Mouse (Mus musculus): ENCODE results near the gene Pomt1.

DNA sequence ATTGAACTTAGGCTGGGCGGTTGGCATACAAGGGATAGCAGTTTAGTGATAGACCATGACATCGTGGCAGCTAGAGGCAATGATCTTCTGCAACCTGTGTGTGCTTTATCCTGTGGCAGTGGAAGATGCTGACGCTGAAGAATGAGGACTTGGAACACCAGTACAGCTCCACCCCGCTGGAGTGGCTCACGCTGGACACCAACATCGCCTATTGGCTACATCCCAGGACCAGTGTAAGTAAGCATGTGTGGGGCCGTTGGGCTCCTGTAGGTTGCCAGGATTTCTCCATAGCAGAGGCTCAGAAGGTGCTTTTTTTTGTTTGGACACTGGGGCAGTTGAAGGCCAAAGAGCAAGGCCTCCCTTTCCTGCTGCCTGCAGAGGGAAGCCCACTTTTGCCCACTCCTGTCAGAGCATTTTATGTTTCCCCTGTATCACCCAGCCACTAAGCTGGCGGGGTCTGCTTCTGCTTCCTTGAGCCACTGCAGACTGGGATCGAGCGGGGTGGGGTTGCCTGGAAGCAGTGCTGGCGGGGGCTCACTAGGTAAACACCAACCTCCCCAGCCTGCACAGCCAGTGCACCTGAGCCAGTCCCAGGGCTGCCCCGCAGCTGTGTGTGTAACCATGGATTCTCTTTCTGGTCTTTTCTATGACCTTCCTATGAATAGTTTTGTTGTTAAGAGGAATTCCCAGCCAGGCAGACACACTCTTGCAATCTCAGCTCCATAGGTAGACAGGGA is 15.6 kb downstream of the Pomt1 start:
- no peak for TF ChIP-seq CTCF (IDR thresholded peaks at IDR 0.05; ENCODE audit: borderline replicate concordance, control insufficient read depth, extremely low read depth, insufficient read depth, low read length, poor library complexity)
- TF ChIP-seq POLR2A (IDR thresholded peaks at IDR 0.05; ENCODE audit: control insufficient read depth, extremely low read depth, insufficient read depth, low read length, poor library complexity): no peak
